Mouse (Mus musculus): ENCODE results near the gene 1110004F10Rik.

DNA sequence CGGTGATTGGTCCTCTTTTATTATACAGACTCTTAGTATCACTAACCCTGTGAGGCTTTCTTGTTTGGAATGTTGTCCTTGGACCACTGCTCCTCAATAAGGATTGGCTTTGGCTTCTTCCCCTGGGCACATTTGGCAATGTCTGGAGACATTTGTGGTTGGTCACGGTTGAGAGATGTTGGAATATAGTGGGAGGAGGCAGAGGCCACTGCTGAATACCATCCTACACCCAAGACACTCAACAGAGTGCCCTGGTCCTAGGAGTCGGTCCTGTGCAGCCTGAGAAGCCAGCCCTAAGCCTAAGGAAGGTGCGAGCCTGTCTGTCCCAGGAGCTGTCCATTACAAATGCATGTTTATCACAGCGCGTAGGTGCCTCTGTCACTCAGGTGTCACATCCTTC is 72.3 kb downstream of the 1110004F10Rik start:
- TF ChIP-seq POLR2A (IDR thresholded peaks at IDR 0.05; ENCODE audit: borderline replicate concordance, insufficient read depth, low read length) (no peak), CTCF (IDR thresholded peaks at IDR 0.05; ENCODE audit: borderline replicate concordance, insufficient read depth, low read depth, low read length) (no peak)
